Mouse (Mus musculus) hindbrain, postnatal 0 days (tissue): Measurements from ENCODE around the gene Smim27. TPM values are rescaled to one million over a fixed set of nuclear protein-coding genes. Genes with fewer than 3 reads are reported as not detected.

Source experiments
- ATAC-seq: fragments of 200-750 bp; cut with Nextera tagmentation; 2 replicates; pipeline ENCODE4 v1.8.0; 2017; ENCODE audit warnings: mild to moderate bottlenecking, moderate TSS enrichment, moderate library complexity
- DNase-seq: peaks from one replicate; pipeline ENCODE4 v3.0.0-alpha.2; 2015; ENCODE audit warnings: low spot score
- H3K27ac ChIP-seq: fragments of 300-500 bp; sonication (generic); 2 replicates; pipeline ENCODE4 v1.5.1; 2014; ENCODE audit warnings: mild to moderate bottlenecking
- H3K27me3 ChIP-seq: fragments of 300-500 bp; sonication (generic); 2 replicates; pipeline ENCODE4 v1.6.1; 2014; ENCODE audit warnings: low read length, mixed read lengths; ENCODE audit not compliant: insufficient read depth
- H3K36me3 ChIP-seq: fragments of 300-500 bp; sonication (generic); 2 replicates; pipeline ENCODE4 v1.6.1; 2014; ENCODE audit warnings: low read length, mixed read lengths; ENCODE audit not compliant: insufficient read depth
- H3K4me1 ChIP-seq: fragments of 300-500 bp; sonication (generic); 2 replicates; pipeline ENCODE4 v1.6.1; 2014; ENCODE audit warnings: antibody characterized with exemption, low read length, mixed read lengths; ENCODE audit not compliant: insufficient read depth
- H3K4me2 ChIP-seq: fragments of 300-500 bp; sonication (generic); 2 replicates; pipeline ENCODE4 v1.6.1; 2014; ENCODE audit warnings: low read depth, mild to moderate bottlenecking, low read length, moderate library complexity, mixed read lengths
- H3K4me3 ChIP-seq: fragments of 300-500 bp; sonication (generic); 2 replicates; pipeline ENCODE4 v1.5.1; 2014; ENCODE audit warnings: low read length
- H3K9ac ChIP-seq: fragments of 300-500 bp; sonication (generic); replicated peaks from 2 replicates; pipeline ENCODE4 v1.6.1; 2014; ENCODE audit warnings: mild to moderate bottlenecking, low read length, moderate library complexity, mixed read lengths
- H3K9me3 ChIP-seq: fragments of 300-500 bp; sonication (generic); 2 replicates; pipeline ENCODE4 v1.6.1; 2016; ENCODE audit warnings: low read length, mixed read lengths
- CTCF ChIP-seq: IDR thresholded peaks from 2 replicates; pipeline ENCODE4 v1.5.1; 2016; ENCODE audit warnings: antibody characterized with exemption, control low read depth, low read depth
- WGBS: fragments of 180-500 bp; shearing (Covaris S2); extraction: QIAGEN DNeasy Blood & Tissue Kit; methylation state at CpG from one replicate; pipeline ENCODE4 v1.1.7; 2014; 5-methylcytosine and 5-hydroxymethylcytosine counted together
- polyA plus RNA-seq: library from polyadenylated mRNA; unstranded; fragments of >200 nt; fragmentation: Nextera tagmentation; extraction: Ambion mirVana; gene quantifications from 2 replicates; pipeline ENCODE4 v1.2.1, GENCODE M21; 2015
- total RNA-seq: library from RNA; depleted of rRNA; stranded (reverse); fragments of >200 nt; gene quantifications from 2 replicates; pipeline ENCODE4 v1.2.3, GENCODE M21; 2014

Smim27 gene
- total and polyA plus RNA-seq, 2 experiments from 2014 or later, result 0.31 to 19.1 TPM

DNA sequence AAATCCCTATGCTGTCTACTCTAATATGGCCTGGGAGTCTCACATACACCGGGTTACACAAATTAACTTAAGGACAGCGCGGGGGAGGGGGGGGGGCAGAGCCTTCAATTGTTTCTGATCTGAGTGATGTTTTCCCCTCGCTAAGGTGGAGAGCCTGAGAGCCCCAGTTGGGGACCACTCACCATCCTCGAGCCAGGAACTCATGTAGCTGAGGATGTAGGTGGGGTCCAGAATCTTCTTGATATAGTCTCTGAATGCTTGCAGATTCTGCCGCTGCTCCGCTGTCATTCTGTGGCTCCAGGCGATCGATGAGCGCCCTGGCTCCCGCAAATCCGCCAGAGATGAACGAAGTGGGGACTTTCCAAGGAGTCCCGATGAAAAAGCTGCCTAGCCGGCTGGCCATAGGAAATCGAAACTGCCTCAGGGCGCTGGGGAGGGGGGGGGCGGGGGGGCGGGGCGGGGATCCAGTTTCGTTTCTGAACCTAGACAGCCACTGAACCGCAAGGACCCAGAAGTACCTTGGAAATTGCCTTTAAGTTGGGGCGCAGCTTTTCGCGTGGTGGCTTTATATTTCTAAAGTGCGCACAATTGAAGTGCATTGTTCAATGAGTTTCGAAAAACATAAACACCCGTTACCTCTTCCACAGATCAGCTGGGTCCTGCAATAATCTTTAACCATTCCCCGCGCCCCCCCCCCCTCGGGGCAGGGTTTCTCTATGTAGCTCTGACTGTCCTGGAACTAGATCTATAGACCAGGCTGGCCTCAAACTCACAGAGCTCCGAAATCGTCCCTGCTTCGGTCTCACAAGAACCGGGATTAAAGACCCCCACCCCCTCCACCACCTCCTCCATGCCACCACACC, 29.7 kb upstream of the Smim27 start, which contains the start of gene Ddx58:
Ddx58 (minus strand) TSS at position 420 of the 863 bp plus-strand sequence.
- peak within 1 kb of the TSS; percentile 46 for H3K9ac ChIP-seq
- ATAC-seq (peak; percentile 24; the same call in 1 of the 2 replicates), DNase-seq (peak; percentile 49)
- no peaks in the 10 kb centered on the region for H3K9me3 ChIP-seq
- no peak within 1 kb of the TSS for H3K27ac ChIP-seq
- peak within 1 kb of the TSS; percentile 52 for H3K4me3 ChIP-seq
- WGBS, result 3% methylated on average over 34 of the region's 35 CpGs
- H3K36me3 ChIP-seq, result no peaks in the 10 kb centered on the region
- peak within 1 kb of the TSS; percentile 87 for H3K4me2 ChIP-seq
- no peak for TF ChIP-seq CTCF
- no peaks in the 10 kb centered on the region for H3K27me3 ChIP-seq
- H3K4me1 ChIP-seq, result peaks cover 10% of the 10 kb centered on the region

DNA sequence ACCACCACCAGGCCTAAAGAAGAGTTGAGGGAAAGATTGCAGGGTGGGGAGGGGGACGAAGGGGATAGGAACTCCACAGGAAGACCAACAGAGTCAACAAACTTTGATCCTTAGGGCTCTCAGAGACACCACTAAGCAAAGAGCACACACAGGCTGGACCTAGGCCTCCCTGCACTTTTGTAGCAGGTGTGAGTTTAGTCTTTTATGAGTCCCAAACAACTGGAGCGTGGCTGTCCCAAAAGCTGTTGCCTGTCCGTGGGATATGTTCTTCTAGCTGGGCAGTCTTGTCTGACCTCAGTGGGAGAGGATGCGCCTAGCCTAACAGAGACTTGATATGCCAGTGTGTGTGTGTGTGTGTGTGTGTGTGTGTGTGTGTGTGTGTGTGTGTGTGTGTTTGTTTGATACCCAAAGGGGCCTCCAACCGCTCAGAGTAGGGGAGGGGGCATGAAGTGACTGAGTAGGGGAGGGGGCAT, 29.1 kb upstream of the Smim27 start:
- no peak for TF ChIP-seq CTCF
- Histone ChIP-seq H3K9me3 (no peaks in the 10 kb centered on the region), H3K4me2 (peak overlapping the region; percentile 87), H3K4me3 (peak overlapping the region; percentile 52), H3K36me3 (no peaks in the 10 kb centered on the region), H3K9ac (no peak overlapping the region), H3K27ac (no peak overlapping the region), H3K4me1 (peaks cover 10% of the 10 kb centered on the region), H3K27me3 (no peaks in the 10 kb centered on the region)
- 48% methylated on average over 5 of the region's 5 CpGs for WGBS
- no peak for ATAC-seq
- DNase-seq, result no peak

DNA sequence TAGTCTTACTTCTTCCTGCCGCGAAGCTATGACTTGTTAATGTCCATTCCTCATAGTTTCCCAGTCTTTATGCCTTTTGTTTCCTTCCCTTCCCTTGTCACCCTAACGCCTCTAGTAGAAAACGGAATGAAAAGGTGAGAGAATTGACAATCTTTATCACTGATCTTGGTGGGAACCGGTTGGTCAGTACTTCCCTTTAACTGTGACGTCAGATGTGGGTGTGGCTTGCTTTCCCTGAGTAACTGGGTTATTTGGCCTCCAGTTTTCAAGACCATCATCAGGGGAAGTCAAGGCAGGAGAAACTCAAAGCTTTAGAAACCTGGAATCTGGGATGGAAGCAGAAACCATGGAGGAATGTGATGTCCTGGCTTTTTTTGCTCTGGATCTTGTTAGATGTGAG, 27.5 kb upstream of the Smim27 start:
- Histone ChIP-seq H3K9me3 (no peaks in the 10 kb centered on the region), H3K4me2 (no peak overlapping the region), H3K27ac (no peak overlapping the region), H3K36me3 (no peaks in the 10 kb centered on the region), H3K4me3 (no peak overlapping the region), H3K27me3 (no peaks in the 10 kb centered on the region), H3K4me1 (peaks cover 10% of the 10 kb centered on the region), H3K9ac (no peak overlapping the region)
- DNase-seq (no peak), ATAC-seq (no peak)
- no peak for TF ChIP-seq CTCF
- WGBS, result 61% methylated on average over 6 of the region's 6 CpGs

DNA sequence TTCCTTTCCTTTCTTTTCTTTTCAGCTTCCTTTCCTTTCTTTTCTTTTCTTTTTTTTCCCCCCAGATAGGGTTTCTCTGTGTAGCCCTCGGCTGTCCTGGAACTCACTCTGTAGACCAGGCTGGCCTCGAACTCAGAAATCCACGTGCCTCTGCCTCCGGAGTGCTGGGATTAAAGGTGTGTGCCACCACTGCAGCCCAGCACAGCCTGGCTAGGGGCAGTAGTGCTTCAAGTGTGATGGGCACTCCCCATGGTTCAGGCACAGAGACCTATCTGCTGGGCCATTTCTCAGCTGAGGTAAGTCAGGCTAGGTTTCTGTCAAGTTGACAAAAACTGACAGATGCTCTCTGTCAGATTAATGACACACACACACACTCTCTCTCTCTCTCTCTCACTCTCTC, 26.4 kb upstream of the Smim27 start:
- ATAC-seq (no peak), DNase-seq (no peak)
- no peak overlapping the region for H3K4me3 ChIP-seq
- 87% methylated on average over 4 of the region's 4 CpGs for WGBS
- peaks cover 10% of the 10 kb centered on the region for H3K4me1 ChIP-seq
- no peak for TF ChIP-seq CTCF
- no peaks in the 10 kb centered on the region for H3K36me3 ChIP-seq
- H3K27ac ChIP-seq, result no peak overlapping the region
- no peak overlapping the region for H3K9ac ChIP-seq
- no peaks in the 10 kb centered on the region for H3K27me3 ChIP-seq
- no peaks in the 10 kb centered on the region for H3K9me3 ChIP-seq
- H3K4me2 ChIP-seq, result no peak overlapping the region

DNA sequence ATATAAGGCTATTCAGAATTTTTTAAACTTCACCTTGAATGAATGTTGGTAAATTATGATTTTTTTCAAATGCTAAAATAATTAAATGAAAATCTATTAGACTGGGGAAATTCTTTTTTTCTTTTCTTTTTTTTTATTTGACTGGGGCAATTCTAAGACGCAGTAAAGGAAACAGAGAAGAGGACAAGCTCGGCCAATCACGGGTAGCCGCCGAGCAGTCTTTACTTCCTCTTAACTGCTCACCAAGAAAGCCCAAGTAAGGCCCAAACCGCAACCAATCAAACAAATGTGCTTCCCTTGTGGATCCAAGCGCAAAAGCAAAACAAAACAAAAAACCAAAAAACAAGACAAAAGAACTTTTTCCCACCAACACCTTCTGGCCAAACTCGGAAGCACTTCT, 25.3 kb upstream of the Smim27 start:
- TF ChIP-seq CTCF, result no peak
- no peak for DNase-seq
- Histone ChIP-seq H3K36me3 (no peaks in the 10 kb centered on the region), H3K27me3 (no peaks in the 10 kb centered on the region), H3K9ac (no peak overlapping the region), H3K4me1 (peaks cover 2% of the 10 kb centered on the region), H3K9me3 (no peaks in the 10 kb centered on the region), H3K27ac (no peak overlapping the region), H3K4me2 (no peak overlapping the region), H3K4me3 (no peak overlapping the region)
- no peak for ATAC-seq
- 80% methylated on average over 8 of the region's 8 CpGs for WGBS

DNA sequence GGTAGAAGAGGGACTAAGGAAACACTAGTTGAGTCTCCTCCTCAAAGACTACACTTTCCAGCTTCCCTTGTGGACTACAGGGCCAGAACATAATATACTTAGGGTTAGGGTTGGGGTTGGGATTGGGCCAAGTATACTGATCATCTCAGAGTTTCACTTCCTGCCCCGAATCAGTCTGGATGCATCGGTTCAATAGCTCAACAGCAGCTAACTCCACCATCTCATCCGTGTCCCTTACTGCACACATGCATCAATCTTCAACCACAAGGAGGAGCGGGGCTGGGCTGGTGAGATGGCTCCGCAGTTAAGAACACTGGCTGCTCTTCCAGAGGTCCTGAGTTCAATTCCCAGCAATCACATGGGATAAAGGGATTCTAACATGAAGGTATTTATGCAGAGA, 18.4 kb upstream of the Smim27 start:
- Histone ChIP-seq H3K27ac (no peak overlapping the region), H3K9me3 (no peaks in the 10 kb centered on the region), H3K27me3 (no peaks in the 10 kb centered on the region), H3K4me1 (no peaks in the 10 kb centered on the region), H3K36me3 (no peaks in the 10 kb centered on the region), H3K9ac (no peak overlapping the region), H3K4me2 (no peak overlapping the region), H3K4me3 (no peak overlapping the region)
- WGBS, result 91% methylated on average over 5 of the region's 5 CpGs
- DNase-seq (no peak), ATAC-seq (no peak)
- no peak for TF ChIP-seq CTCF

DNA sequence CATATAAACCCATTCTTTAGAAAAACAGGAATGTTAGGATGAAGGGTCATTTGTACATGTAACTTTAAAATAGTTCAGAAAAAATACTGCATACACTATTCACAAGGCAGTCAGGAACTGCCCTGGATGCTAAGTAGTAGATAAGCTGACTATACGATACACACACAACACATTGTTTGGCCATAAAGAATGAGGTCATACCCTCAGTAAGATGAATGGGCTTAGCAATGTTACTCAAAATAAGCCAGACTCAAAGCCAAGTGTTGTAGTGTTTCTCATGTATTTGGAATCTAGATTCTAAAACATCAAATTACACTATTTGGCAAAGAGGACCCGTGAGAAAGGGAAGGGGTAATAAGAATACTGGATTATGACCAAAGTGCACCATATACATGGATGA, 15.6 kb upstream of the Smim27 start:
- no peaks in the 10 kb centered on the region for H3K36me3 ChIP-seq
- H3K9ac ChIP-seq, result no peak overlapping the region
- no peaks in the 10 kb centered on the region for H3K4me1 ChIP-seq
- whole genome bisulfite sequencing, result 80% methylated on average over 2 of the region's 2 CpGs
- TF ChIP-seq CTCF, result no peak
- H3K9me3 ChIP-seq, result no peaks in the 10 kb centered on the region
- no peak for ATAC-seq
- no peak overlapping the region for H3K27ac ChIP-seq
- H3K4me2 ChIP-seq, result no peak overlapping the region
- no peaks in the 10 kb centered on the region for H3K27me3 ChIP-seq
- no peak overlapping the region for H3K4me3 ChIP-seq
- DNase-seq, result no peak
